Comparison of ENCODE assay signal across 8 mouse cellular contexts in the genomic region with DNA sequence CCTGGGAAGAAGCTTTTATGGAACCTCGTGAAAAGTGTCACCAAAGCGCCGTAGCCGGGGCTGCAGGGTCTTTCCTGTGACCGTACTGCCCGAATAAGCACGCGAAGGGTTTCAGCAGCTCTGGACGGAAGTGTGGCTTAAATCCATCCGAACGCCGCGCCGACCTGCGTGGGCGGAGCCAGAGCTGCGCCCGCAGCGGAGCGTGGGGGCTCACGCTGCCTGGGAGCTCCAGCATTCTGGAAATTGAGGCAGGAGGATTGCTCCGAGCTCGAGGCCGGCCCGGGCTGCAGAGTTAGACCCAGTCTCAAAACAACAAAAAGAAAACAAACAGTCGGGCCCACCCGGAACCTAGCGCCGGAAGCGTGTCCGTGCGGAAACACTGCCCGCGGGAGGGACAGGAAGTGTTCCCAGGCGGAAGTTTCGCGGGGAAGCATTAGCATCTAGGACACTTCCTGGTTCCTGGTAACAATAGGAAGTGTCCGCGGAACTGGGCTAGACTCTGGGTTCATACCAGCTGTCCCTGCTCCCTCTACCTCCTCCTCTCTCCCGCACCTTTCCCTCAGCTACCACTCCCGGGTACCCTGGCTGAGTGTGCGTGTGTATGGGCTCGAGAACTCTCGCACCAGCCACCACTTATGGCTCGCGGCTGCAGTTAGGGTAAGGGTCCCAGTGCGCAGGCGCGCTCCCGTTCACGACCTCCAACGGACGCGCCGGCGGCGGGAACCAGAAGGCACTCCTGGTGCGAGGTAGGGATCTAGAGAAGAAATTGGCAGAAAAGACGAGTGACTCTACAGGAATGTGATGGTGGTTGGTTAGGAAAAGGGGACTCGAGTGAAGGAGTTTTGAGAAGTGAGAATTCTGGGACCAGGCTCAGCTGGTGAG. TPM values are rescaled to one million over a fixed set of nuclear protein-coding genes. Genes with fewer than 3 reads are reported as not detected.
DNase-seq lines count a peak whose midpoint lies in the region; ATAC-seq and TF ChIP-seq lines count a peak whose summit lies in the region.

Zfp668 (minus strand) TSS at position 362 of the 882 bp plus-strand sequence.

- H3K9ac ChIP-seq in MEL (ENCODE audit: control insufficient read depth, low read depth, low read length, poor library complexity, severe bottlenecking), result peak within 1 kb of the TSS; percentile 90
- peak within 1 kb of the TSS; percentile 97 for H3K9ac ChIP-seq in forebrain, postnatal 0 days
- peak within 1 kb of the TSS; percentile 99 for H3K9ac ChIP-seq in lung, embryonic 16.5 days (ENCODE audit: low read length)

- H3K4me2 ChIP-seq in forebrain, postnatal 0 days (ENCODE audit: low read depth), result peak within 1 kb of the TSS; percentile 66
- H3K4me2 ChIP-seq in lung, embryonic 16.5 days (ENCODE audit: low read depth, low read length), result peak within 1 kb of the TSS; percentile 98

- peak within 1 kb of the TSS; percentile 85 for H3K27ac ChIP-seq in MEL (ENCODE audit: control insufficient read depth, low read depth, low read length)
- H3K27ac ChIP-seq in cerebellum, adult 2 months (ENCODE audit: insufficient read depth, low read length), result peak within 1 kb of the TSS; percentile 95
- peak within 1 kb of the TSS; percentile 99 for H3K27ac ChIP-seq in forebrain, postnatal 0 days (ENCODE audit: low read depth, low read length)
- H3K27ac ChIP-seq in lung, embryonic 16.5 days (ENCODE audit: low read length), result peak within 1 kb of the TSS; percentile 99

- peak; percentile 98 for DNase-seq in MEL (ENCODE audit: low read depth, low spot score)
- peak; percentile 91 to 93 for DNase-seq in cerebellum, adult 2 months
- DNase-seq in forebrain, postnatal 0 days, result peak; percentile 96
- DNase-seq in layer of hippocampus, adult 9-10 months (ENCODE audit: low spot score), result peak; percentile 88
- peak; percentile 85 for DNase-seq in ovary, postnatal 10 days (ENCODE audit: low spot score)
- DNase-seq in thymus, postnatal 10 days (ENCODE audit: low spot score in 2 of 2), result peak; percentile 80 to 84

- peak within 1 kb of the TSS; percentile 81 to 86 for H3K4me3 ChIP-seq in MEL (ENCODE audit: control insufficient read depth in 1 of 2, insufficient read depth in 1 of 2, low read depth in 2 of 2, low read length in 2 of 2)
- H3K4me3 ChIP-seq in cerebellum, adult 2 months (replicated peaks; ENCODE audit: insufficient read depth, low read depth, low read length), result peak within 1 kb of the TSS; percentile 96
- H3K4me3 ChIP-seq in forebrain, postnatal 0 days (ENCODE audit: low read depth, low read length), result peak within 1 kb of the TSS; percentile 98
- H3K4me3 ChIP-seq in lung, embryonic 16.5 days (ENCODE audit: low read length), result peak within 1 kb of the TSS; percentile 98

- TF ChIP-seq RAD21 in MEL (IDR thresholded peaks at IDR 0.05; ENCODE audit: low read depth, low read length), result no peak

- no peak for TF ChIP-seq CTCF in MEL (IDR thresholded peaks at IDR 0.05 in 2 of 3, conservative IDR thresholded peaks at IDR 0.05 in 1 of 3; ENCODE audit: control insufficient read depth in 1 of 3, insufficient read depth in 1 of 3, low read depth in 2 of 3, low read length in 3 of 3, poor library complexity in 1 of 3, severe bottlenecking in 1 of 3)
- no peak for TF ChIP-seq CTCF in cerebellum, adult 2 months (IDR thresholded peaks at IDR 0.05; ENCODE audit: borderline replicate concordance, insufficient read depth, low read depth, low read length)
- TF ChIP-seq CTCF in forebrain, postnatal 0 days (IDR thresholded peaks at IDR 0.05; ENCODE audit: low read depth), result no peak

- peaks cover 0 to 16% of the 10 kb centered on the region in 2 experiments; a peak in 3 of 4 replicates for H3K4me1 ChIP-seq in MEL (ENCODE audit: control insufficient read depth in 1 of 2, insufficient read depth in 2 of 2, low read length in 2 of 2)
- no peaks in the 10 kb centered on the region for H3K4me1 ChIP-seq in cerebellum, adult 2 months (ENCODE audit: control insufficient read depth, insufficient read depth, low read length)
- H3K4me1 ChIP-seq in forebrain, postnatal 0 days (ENCODE audit: insufficient read depth), result peaks cover 12% of the 10 kb centered on the region
- peaks cover 26% of the 10 kb centered on the region for H3K4me1 ChIP-seq in lung, embryonic 16.5 days (replicated peaks; ENCODE audit: control insufficient read depth, insufficient read depth, low read length)

- WGBS in cerebellum, adult 2 months, result under 1% methylated on average over 60 of the region's 60 CpGs
- WGBS in forebrain, postnatal 0 days, result 1% methylated on average over 60 of the region's 60 CpGs
- under 1% methylated on average over 60 of the region's 60 CpGs for WGBS in lung, embryonic 16.5 days

- peaks cover 66% of the 10 kb centered on the region for H3K79me2 ChIP-seq in MEL (ENCODE audit: control insufficient read depth, insufficient read depth, low read length, poor library complexity)

- peaks cover 0 to 18% of the 10 kb centered on the region in 2 experiments for H3K36me3 ChIP-seq in MEL (ENCODE audit: control insufficient read depth in 1 of 2, insufficient read depth in 2 of 2, low read length in 2 of 2)
- H3K36me3 ChIP-seq in forebrain, postnatal 0 days (ENCODE audit: insufficient read depth), result peaks cover 35% of the 10 kb centered on the region
- H3K36me3 ChIP-seq in lung, embryonic 16.5 days (ENCODE audit: control insufficient read depth, insufficient read depth, low read length), result peaks cover 26% of the 10 kb centered on the region

- ATAC-seq in forebrain, postnatal 0 days, result peak; percentile 65
- peak; percentile 35 to 65 for ATAC-seq in hematopoietic stem cell, adult 5-6 weeks (replicated peaks in 1 of 2; ENCODE audit: insufficient read depth in 1 of 2, low FRiP score in 2 of 2, low TSS enrichment in 1 of 2, low read depth in 1 of 2, poor library complexity in 2 of 2, severe bottlenecking in 2 of 2)
- peak; percentile 72 for ATAC-seq in lung, embryonic 16.5 days (ENCODE audit: low read depth)

- H3K27me3 ChIP-seq in MEL (ENCODE audit: control insufficient read depth in 1 of 2, insufficient read depth in 2 of 2, low read length in 2 of 2), result no peaks in the 10 kb centered on the region
- H3K27me3 ChIP-seq in cerebellum, adult 2 months (ENCODE audit: control insufficient read depth, insufficient read depth, low read length), result no peaks in the 10 kb centered on the region
- no peaks in the 10 kb centered on the region for H3K27me3 ChIP-seq in forebrain, postnatal 0 days (ENCODE audit: insufficient read depth, low read length)
- no peaks in the 10 kb centered on the region for H3K27me3 ChIP-seq in lung, embryonic 16.5 days (ENCODE audit: control insufficient read depth, insufficient read depth, low read depth, low read length)

- no peaks in the 10 kb centered on the region for H3K9me3 ChIP-seq in MEL (replicated peaks; ENCODE audit: insufficient read depth, low read length)
- no peaks in the 10 kb centered on the region for H3K9me3 ChIP-seq in forebrain, postnatal 0 days (ENCODE audit: low read length)
- H3K9me3 ChIP-seq in lung, embryonic 16.5 days (ENCODE audit: control insufficient read depth, low read length), result no peaks in the 10 kb centered on the region

- peak; percentile 27 to 83 for TF ChIP-seq POLR2A in MEL (IDR thresholded peaks at IDR 0.05; ENCODE audit: control insufficient read depth in 1 of 2, insufficient read depth in 1 of 2, low read depth in 1 of 2, low read length in 2 of 2, poor library complexity in 1 of 2)
- peak; percentile 57; the same call in 1 of the 2 replicates for TF ChIP-seq POLR2A in cerebellum, adult 2 months (IDR thresholded peaks at IDR 0.05; ENCODE audit: borderline replicate concordance, insufficient read depth, low read length)

- no peak for TF ChIP-seq EP300 in MEL (IDR thresholded peaks at IDR 0.05; ENCODE audit: low read depth in 1 of 2, low read length in 2 of 2)

TF ChIP-seq in MEL, 35 proteins besides CTCF, POLR2A, EP300 and RAD21 (continues in another document):
- TF ChIP-seq NELFE (IDR thresholded peaks at IDR 0.05; ENCODE audit: low read depth, low read length) (peak; percentile 52), ZKSCAN1 (IDR thresholded peaks at IDR 0.05; ENCODE audit: low read depth, low read length) (no peak), TAL1 (IDR thresholded peaks at IDR 0.05; ENCODE audit: low read length) (no peak), ZMIZ1 (IDR thresholded peaks at IDR 0.05; ENCODE audit: low read depth, low read length) (peak; percentile 54; the same call in 1 of the 2 replicates), BHLHE40 (IDR thresholded peaks at IDR 0.05; ENCODE audit: borderline replicate concordance, low read depth, low read length) (no peak), ETS1 (IDR thresholded peaks at IDR 0.05; ENCODE audit: low read depth, low read length) (peak; percentile 61; the same call in 1 of the 2 replicates), TBP (IDR thresholded peaks at IDR 0.05; ENCODE audit: low read depth, low read length) (peak; percentile 75), GATA1 (IDR thresholded peaks at IDR 0.05; ENCODE audit: low read depth, low read length) (no peak), UBTF (IDR thresholded peaks at IDR 0.05; ENCODE audit: borderline replicate concordance, insufficient read depth, low read depth, low read length) (no peak), MXI1 (IDR thresholded peaks at IDR 0.05; ENCODE audit: low read depth, low read length) (peak; percentile 78), SIN3A (IDR thresholded peaks at IDR 0.05; ENCODE audit: low read length) (peak; percentile 93), RCOR1 (IDR thresholded peaks at IDR 0.05; ENCODE audit: low read depth, low read length) (peak; percentile 68), MYB (IDR thresholded peaks at IDR 0.05; ENCODE audit: low read depth, low read length) (no peak; the same call in none of the 2 replicates), ZC3H11A (IDR thresholded peaks at IDR 0.05; ENCODE audit: low read depth, low read length) (no peak), GABPA (IDR thresholded peaks at IDR 0.05; ENCODE audit: low read depth, low read length) (no peak; the same call in 1 of the 2 replicates), JUND (IDR thresholded peaks at IDR 0.05; ENCODE audit: low read depth, low read length) (no peak), HCFC1 (IDR thresholded peaks at IDR 0.05; ENCODE audit: low read depth, low read length) (peak; percentile 97), USF2 (IDR thresholded peaks at IDR 0.05; ENCODE audit: borderline replicate concordance in 1 of 2, insufficient read depth in 1 of 2, low read depth in 1 of 2, low read length in 2 of 2) (no peak), POLR2AphosphoS5 (IDR thresholded peaks at IDR 0.05; ENCODE audit: borderline replicate concordance, low read depth, low read length) (no peak)

RNA-seq across cellular contexts. Expression of gene Zfp668, which starts in this region (rescaled TPM):
- 7.7 and 9.1 TPM in 2 replicates for total RNA-seq in MEL (2012; rRNA removed)
- 10 to 100 TPM in 1 of 2 experiments, not detected in 1; 15.6 TPM for polyA plus RNA-seq in MEL (2012; ENCODE audit: insufficient read depth in 1 of 2, insufficient read length in 2 of 2, low read depth in 1 of 2, low replicate concordance in 2 of 2, missing spikeins in 1 of 2)
- 10.9 TPM in 2 replicates for polyA plus RNA-seq in cerebellum, adult 2 months (2012; rRNA removed)
- 16.0 and 25.1 TPM in 2 replicates for total RNA-seq in forebrain, postnatal 0 days (2014; rRNA removed)
- polyA plus RNA-seq in forebrain, postnatal 0 days (2015; fragmentation: Nextera tagmentation; extraction: Ambion mirVana), result 23.7 and 34.2 TPM in 2 replicates
- total RNA-seq in hematopoietic stem cell, adult 5-6 weeks (2017), result 5.4 and 7.0 TPM in 2 replicates
- polyA plus RNA-seq in lung, embryonic 16.5 days (2015; fragmentation: Nextera tagmentation; extraction: Ambion mirVana), result 15.0 and 17.5 TPM in 2 replicates

Comparison
In these comparisons a context has a peak if more than half of its experiments do, and no peak if none do; other contexts are left out.
1. Peak in every context shown above with its lines: DNase-seq, ATAC-seq, H3K4me3 ChIP-seq and H3K27ac ChIP-seq.